Mouse (Mus musculus) kidney, embryonic 14.5 days (tissue): ENCODE data around the gene Rad9a. TPM values are rescaled to one million over a fixed set of nuclear protein-coding genes. Genes with fewer than 3 reads are reported as not detected.
A peak's percentile ranks its signal among the peaks of the same experiment; 100 is the strongest.

Source experiments
- ATAC-seq: fragments of 200-750 bp; cut with Nextera tagmentation; 2 replicates; pipeline ENCODE4 v1.8.0; 2017; ENCODE audit warnings: moderate number of reproducible peaks, mild to moderate bottlenecking, moderate TSS enrichment, moderate library complexity; ENCODE audit not compliant: low FRiP score, low TSS enrichment
- H3K27ac ChIP-seq: fragments of 300-500 bp; sonication (generic); 2 replicates; pipeline ENCODE4 v1.5.1; 2014; ENCODE audit warnings: low read depth, mild to moderate bottlenecking, low read length, moderate library complexity, mixed read lengths
- H3K27me3 ChIP-seq: fragments of 300-500 bp; sonication (generic); 2 replicates; pipeline ENCODE4 v1.6.1; 2014; ENCODE audit warnings: mild to moderate bottlenecking, low read length; ENCODE audit not compliant: control insufficient read depth, insufficient read depth
- H3K36me3 ChIP-seq: fragments of 300-500 bp; sonication (generic); 2 replicates; pipeline ENCODE4 v1.6.1; 2014; ENCODE audit warnings: low read length, mixed read lengths; ENCODE audit not compliant: control insufficient read depth, insufficient read depth
- H3K4me1 ChIP-seq: fragments of 300-500 bp; sonication (generic); 2 replicates; pipeline ENCODE4 v1.6.1; 2014; ENCODE audit warnings: low read length, mixed read lengths; ENCODE audit not compliant: control insufficient read depth, insufficient read depth
- H3K4me2 ChIP-seq: fragments of 300-500 bp; sonication (generic); replicated peaks from 2 replicates; pipeline ENCODE4 v1.6.1; 2014; ENCODE audit warnings: low read depth, mild to moderate bottlenecking, low read length
- H3K4me3 ChIP-seq: fragments of 300-500 bp; sonication (generic); 2 replicates; pipeline ENCODE4 v1.5.1; 2014; ENCODE audit warnings: mild to moderate bottlenecking, low read length
- H3K9ac ChIP-seq: fragments of 300-500 bp; sonication (generic); 2 replicates; pipeline ENCODE4 v1.6.1; 2014; ENCODE audit warnings: low read depth, mild to moderate bottlenecking, low read length, moderate library complexity
- H3K9me3 ChIP-seq: fragments of 300-500 bp; sonication (generic); 2 replicates; pipeline ENCODE4 v1.6.1; 2016; ENCODE audit warnings: low read length; ENCODE audit not compliant: control insufficient read depth
- WGBS: fragments of 180-500 bp; shearing (Covaris S2); extraction: QIAGEN DNeasy Blood & Tissue Kit; methylation state at CpG from one replicate; pipeline ENCODE4 v1.1.7; 2014; 5-methylcytosine and 5-hydroxymethylcytosine counted together
- polyA plus RNA-seq: library from polyadenylated mRNA; unstranded; fragments of >200 nt; fragmentation: Nextera tagmentation; extraction: Ambion mirVana; gene quantifications from 2 replicates; pipeline ENCODE4 v1.2.1, GENCODE M21; 2014

The Rad9a gene
- polyA plus RNA-seq, 1 experiment from 2014 or later, result 39.5 TPM

DNA sequence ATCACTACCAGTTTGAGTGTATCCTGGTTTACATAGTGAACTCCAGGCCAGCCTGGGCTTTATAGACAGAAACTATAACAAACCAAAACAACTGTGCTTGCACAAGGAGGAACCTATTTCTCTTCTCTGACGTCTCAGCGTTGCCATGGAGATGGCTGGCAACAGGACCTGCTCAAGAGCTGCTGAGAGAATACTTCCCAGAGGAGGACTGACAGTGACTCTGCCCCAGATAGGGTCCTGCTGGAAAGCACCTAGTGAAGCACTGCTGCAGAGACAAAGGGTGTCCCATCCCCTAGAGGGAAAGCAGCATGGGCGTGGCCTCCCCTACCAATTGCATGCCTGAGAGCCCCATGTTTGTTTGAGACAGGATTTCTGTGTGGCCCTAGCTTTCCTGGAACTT, 19.6 kb downstream of the Rad9a start:
- Histone ChIP-seq H3K9me3 (no peaks in the 10 kb centered on the region), H3K27ac (no peak overlapping the region), H3K4me3 (no peak overlapping the region), H3K4me2 (no peak overlapping the region), H3K27me3 (no peaks in the 10 kb centered on the region), H3K36me3 (no peaks in the 10 kb centered on the region), H3K9ac (no peak overlapping the region), H3K4me1 (peaks cover 12% of the 10 kb centered on the region)
- WGBS, result 53% methylated on average over 3 of the region's 3 CpGs
- peak; percentile 32; the same call in 1 of the 2 replicates for ATAC-seq

DNA sequence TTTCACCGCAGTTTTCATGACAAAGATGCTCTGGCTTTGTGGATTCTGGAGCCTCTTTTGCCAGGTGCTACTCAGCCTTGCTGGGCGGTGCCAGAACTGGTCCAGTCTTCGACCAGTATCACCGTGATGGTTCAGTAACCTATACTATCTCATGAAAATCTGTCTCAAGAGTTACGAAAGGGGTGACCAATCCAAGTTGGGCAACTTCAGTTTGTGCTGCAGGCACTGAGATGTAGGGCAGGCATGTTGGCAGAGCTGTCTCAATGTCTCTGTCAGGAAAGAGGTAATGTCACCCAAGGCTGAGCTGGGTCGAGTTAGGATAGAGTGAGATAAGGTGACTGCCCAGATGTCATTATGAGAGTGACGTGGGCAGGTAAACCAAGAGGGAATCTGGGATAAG, 21.1 kb downstream of the Rad9a start:
- Histone ChIP-seq H3K27me3 (0 out of 2 replicates have a peak, but pooled peaks cover 3% of the 10 kb centered on the region), H3K4me2 (no peak overlapping the region), H3K4me1 (peaks cover 15% of the 10 kb centered on the region), H3K9ac (no peak overlapping the region), H3K4me3 (no peak overlapping the region), H3K36me3 (no peaks in the 10 kb centered on the region), H3K9me3 (no peaks in the 10 kb centered on the region), H3K27ac (no peak overlapping the region)
- WGBS, result 85% methylated on average over 7 of the region's 7 CpGs
- ATAC-seq, result no peak

DNA sequence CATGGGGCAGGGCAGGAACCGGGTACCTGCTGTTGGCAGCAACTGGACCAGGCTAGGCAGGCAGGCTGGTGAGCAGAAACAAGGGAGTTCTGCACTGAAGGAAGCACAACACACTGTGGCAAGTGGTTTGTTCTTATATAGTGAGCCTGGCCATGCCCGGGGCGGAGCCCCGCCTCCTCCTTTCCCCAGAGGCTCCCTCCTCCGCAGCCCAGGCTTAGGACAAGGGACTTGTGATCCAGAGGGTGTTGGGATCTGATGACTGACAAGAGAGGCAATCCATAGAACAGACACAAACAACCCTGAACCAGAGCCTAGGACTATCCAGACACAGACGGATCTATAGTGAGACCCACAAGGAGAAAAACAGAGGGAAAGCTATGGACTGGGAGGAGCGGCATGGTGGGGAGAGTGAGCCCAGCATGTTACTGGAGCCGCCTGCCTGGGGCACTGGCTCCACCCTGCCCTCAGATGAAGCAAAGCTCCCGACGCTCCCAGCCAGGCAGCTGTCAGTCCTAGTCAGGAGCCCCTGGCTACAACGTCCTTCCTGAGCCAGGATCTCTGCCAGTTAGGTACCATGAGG, 26.0 kb downstream of the Rad9a start, which contains the start of gene Carns1:
TSS of gene Carns1 (minus strand) at position 112 of the 580 bp plus-strand sequence.
- H3K9ac ChIP-seq, result peak within 1 kb of the TSS; percentile 32; the same call in 1 of the 2 replicates
- H3K27ac ChIP-seq, result no peak within 1 kb of the TSS
- peak; percentile 44; the same call in 1 of the 2 replicates for ATAC-seq
- no peaks in the 10 kb centered on the region for H3K9me3 ChIP-seq
- 5% methylated on average over 11 of the region's 11 CpGs for WGBS
- no peaks in the 10 kb centered on the region for H3K36me3 ChIP-seq
- 0 out of 2 replicates have a peak within 1 kb of the TSS, but pooled peaks have one; percentile 8 for H3K4me3 ChIP-seq
- H3K4me2 ChIP-seq, result peak within 1 kb of the TSS; percentile 41
- 0 out of 2 replicates have a peak, but pooled peaks cover 3% of the 10 kb centered on the region for H3K27me3 ChIP-seq
- peaks cover 14% of the 10 kb centered on the region for H3K4me1 ChIP-seq

DNA sequence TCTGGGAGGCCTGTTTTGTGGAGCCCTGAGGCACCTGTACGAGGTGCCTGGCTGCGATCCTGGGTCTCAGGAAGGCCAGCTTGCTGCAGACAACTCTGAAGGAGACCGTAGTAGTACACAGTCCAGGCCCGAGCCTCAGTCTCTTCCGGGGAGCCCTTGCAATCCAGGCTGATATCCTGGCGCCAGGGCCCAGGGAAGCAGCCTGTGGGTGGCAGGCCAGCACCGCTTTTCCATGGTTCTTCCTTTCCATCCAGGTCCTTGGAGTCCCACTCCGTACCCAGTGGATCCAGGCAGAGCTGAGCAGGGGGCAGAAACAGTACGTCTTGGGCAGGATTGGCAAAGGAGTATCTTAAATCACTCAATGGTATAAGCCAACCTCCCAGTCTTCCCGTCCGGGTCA, 28.5 kb downstream of the Rad9a start:
- Histone ChIP-seq H3K36me3 (no peaks in the 10 kb centered on the region), H3K27me3 (0 out of 2 replicates have a peak, but pooled peaks cover 3% of the 10 kb centered on the region), H3K9me3 (no peaks in the 10 kb centered on the region), H3K27ac (no peak overlapping the region), H3K4me3 (no peak overlapping the region), H3K4me1 (peaks cover 21% of the 10 kb centered on the region), H3K9ac (no peak overlapping the region; the same call in 1 of the 2 replicates), H3K4me2 (no peak overlapping the region)
- WGBS, result 48% methylated on average over 11 of the region's 11 CpGs
- ATAC-seq, result no peak

DNA sequence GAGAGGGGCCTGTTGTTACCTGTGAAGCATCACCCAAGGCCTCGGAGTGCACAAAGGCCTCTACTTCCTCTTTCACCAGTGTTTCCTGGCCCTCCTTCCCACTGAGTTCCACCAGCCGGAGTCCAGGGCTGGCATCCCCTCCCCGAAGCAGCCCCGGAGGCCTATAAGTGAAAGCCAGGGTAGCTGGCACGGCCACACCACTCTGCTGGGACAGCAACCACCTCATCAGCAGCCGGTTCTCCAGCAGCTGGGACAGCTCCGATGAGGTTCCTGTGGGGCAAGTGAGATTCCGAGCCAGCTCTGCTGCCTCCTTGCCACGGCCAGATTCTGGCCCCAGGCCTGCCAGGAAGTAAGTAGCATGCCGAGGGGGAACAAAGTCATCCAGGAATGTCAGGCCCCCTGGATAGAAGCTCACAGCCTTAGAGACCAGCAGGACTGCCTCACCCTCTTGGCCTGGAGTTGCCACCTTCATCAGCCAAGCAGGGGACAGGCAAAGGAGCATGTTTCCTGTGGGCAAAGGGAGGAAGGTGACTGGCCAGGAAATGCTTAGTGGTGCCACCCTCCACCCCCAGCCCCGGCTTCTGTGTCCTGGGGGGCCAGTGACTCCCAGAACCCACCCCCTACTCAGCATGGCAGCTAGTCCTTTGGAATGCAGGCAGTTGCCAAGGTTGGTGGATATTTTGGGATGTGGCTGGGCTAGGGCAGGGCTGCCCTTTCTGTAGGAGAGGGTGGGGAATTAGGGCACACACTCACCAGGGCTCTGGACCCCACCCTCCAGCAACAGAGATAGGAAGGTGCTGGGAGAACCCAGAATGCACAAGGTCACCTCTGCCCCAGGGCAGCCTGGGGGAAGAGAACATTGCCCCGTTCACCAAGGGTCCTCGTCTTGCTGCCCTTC, 29.8 kb downstream of the Rad9a start:
- Histone ChIP-seq H3K36me3 (no peaks in the 10 kb centered on the region), H3K4me3 (no peak overlapping the region), H3K4me1 (peaks cover 21% of the 10 kb centered on the region), H3K27me3 (0 out of 2 replicates have a peak, but pooled peaks cover 3% of the 10 kb centered on the region), H3K9ac (0 out of 2 replicates have a peak overlapping the region, but pooled peaks have one; percentile 23), H3K27ac (no peak overlapping the region), H3K4me2 (no peak overlapping the region), H3K9me3 (no peaks in the 10 kb centered on the region)
- no peak for ATAC-seq
- WGBS, result 74% methylated on average over 13 of the region's 13 CpGs

DNA sequence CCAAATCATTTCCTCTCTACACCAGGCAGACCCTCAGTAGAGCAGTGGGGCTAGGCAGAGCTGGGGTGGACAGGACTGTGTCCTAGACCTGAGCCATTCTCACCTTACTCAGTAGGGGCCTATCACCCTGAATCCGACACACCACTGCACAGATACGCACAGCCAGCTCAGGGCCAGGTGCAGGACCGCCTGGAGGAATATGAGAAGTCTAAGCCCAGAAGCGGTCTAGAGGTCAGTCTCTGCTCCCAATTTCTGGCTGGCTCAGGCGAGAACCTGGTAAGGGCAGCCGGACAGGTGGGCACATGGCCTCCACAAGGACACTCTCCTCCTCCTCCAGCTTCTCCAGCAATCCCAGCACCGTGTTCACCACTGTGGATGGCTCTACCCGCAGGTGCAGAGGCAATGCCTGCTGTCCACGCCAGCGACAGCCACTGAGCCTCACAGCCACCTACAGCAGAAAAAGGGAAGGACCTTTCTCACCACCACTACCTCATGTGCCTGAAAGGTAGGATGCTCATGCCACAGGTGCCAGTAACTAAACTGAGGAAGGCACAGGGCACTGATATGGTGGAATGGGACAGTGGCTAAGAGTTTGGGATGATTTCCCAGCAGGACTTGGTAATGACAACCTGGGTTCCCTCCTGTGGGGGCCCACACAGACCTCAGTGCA, 30.6 kb downstream of the Rad9a start:
- no peak overlapping the region for H3K4me2 ChIP-seq
- no peak overlapping the region for H3K4me3 ChIP-seq
- H3K4me1 ChIP-seq, result peaks cover 19% of the 10 kb centered on the region
- no peak for ATAC-seq
- WGBS, result 81% methylated on average over 10 of the region's 10 CpGs
- no peaks in the 10 kb centered on the region for H3K9me3 ChIP-seq
- H3K27me3 ChIP-seq, result no peaks in the 10 kb centered on the region
- H3K27ac ChIP-seq, result no peak overlapping the region
- H3K36me3 ChIP-seq, result no peaks in the 10 kb centered on the region
- H3K9ac ChIP-seq, result 0 out of 2 replicates have a peak overlapping the region, but pooled peaks have one; percentile 23

DNA sequence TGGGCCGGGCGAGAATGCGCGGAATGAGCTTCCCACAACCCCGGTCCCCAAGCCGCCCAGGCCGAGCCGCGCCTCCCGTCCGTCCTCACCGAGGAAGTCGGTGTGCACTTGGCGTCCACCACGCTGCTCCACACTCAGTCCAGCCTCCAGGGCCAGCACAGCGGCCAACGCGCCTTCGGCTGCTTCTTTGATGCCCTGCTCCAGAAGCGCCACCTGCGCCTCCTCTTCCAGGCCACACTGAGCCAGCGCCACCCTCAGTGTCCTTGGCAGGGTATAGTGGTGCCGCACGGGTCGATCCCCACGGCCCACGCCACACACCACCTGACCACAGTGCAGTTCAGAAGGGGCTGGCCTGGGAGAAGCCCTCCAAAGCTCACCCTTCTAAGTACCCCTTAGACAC, 31.7 kb downstream of the Rad9a start:
- H3K36me3 ChIP-seq, result no peaks in the 10 kb centered on the region
- H3K9me3 ChIP-seq, result no peaks in the 10 kb centered on the region
- H3K9ac ChIP-seq, result peak overlapping the region; percentile 78
- peaks cover 10% of the 10 kb centered on the region for H3K4me1 ChIP-seq
- 8% methylated on average over 27 of the region's 27 CpGs for WGBS
- ATAC-seq, result peak; percentile 22; the same call in 1 of the 2 replicates
- peak overlapping the region; percentile 88 for H3K27ac ChIP-seq
- H3K4me3 ChIP-seq, result peak overlapping the region; percentile 44
- peak overlapping the region; percentile 77 for H3K4me2 ChIP-seq
- no peaks in the 10 kb centered on the region for H3K27me3 ChIP-seq

DNA sequence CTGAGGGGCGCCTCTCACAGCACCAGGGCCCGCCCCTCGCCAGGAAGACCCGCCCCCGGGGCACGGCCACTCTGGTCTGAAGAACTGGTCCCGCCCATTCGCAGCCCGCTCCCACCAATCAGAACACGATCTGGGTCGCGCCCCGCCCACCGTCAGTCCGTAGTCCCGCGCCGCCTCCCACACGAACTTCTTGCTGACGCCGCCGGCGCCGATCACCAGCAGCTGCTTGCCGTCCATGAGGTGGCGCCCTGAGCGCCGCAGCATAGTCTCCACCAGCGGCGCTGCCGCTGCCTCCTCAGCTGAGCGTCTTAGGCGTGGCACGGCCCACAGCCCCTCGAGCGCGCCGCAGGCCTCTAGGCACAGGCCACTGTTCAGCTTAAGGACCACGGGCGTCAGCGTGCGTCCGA, 32.1 kb downstream of the Rad9a start:
- ATAC-seq, result peak; percentile 94
- peak overlapping the region; percentile 88 for H3K27ac ChIP-seq
- no peaks in the 10 kb centered on the region for H3K27me3 ChIP-seq
- no peaks in the 10 kb centered on the region for H3K9me3 ChIP-seq
- H3K4me2 ChIP-seq, result peak overlapping the region; percentile 77
- H3K9ac ChIP-seq, result peak overlapping the region; percentile 78
- WGBS, result under 1% methylated on average over 43 of the region's 43 CpGs
- H3K4me1 ChIP-seq, result peaks cover 10% of the 10 kb centered on the region
- no peaks in the 10 kb centered on the region for H3K36me3 ChIP-seq
- H3K4me3 ChIP-seq, result peak overlapping the region; percentile 44
